25 mouse cellular contexts compared by ENCODE assay signal in the genomic region with DNA sequence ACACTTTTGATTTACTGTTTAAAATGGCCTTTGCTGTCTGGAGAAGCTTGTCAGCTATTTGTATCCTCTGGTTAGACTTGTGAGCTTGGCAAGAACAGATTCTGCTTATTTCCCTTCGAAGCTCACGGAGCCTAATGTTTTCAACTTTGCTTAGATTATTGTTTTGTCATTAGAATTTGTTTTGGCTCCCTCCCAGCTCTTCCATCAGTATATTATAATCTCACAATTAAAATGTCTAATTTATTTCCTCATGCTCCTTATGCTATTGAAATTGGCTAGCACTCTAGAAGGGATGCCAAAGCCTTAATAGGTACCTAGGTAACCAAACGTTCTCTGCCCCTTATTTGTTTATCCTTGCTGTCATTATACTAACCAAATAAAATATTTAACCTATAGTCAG.
"Had no signal": no experiment of that assay in that cellular context is flagged by ENCODE, and none has a peak within 500 bp of the region (broad histone marks: within the 10 kb centered on the region; RNA-seq: fewer than 3 reads in every experiment).

No protein-coding gene starts in this region.

- H3K27me3 ChIP-seq: heart, embryonic 12.5 days; limb, embryonic 15.5 days; liver, embryonic 12.5 days had no signal

- H3K27ac ChIP-seq: heart, embryonic 10.5 days; hindbrain, embryonic 10.5 days; hindbrain, embryonic 13.5 days; hindbrain, embryonic 15.5 days; hindbrain, postnatal 0 days; kidney, embryonic 15.5 days; kidney, postnatal 0 days; limb, embryonic 13.5 days; limb, embryonic 15.5 days; liver, embryonic 12.5 days; liver, embryonic 14.5 days had no signal

- ATAC-seq: hindbrain, postnatal 0 days; intestine, embryonic 16.5 days; liver, embryonic 12.5 days had no signal

- H3K4me2 ChIP-seq: heart, embryonic 12.5 days; hindbrain, embryonic 13.5 days; hindbrain, embryonic 15.5 days; kidney, embryonic 15.5 days; limb, embryonic 13.5 days; limb, embryonic 15.5 days; liver, embryonic 12.5 days had no signal

- DNase-seq: gastrocnemius, postnatal 14 days; gastrocnemius, postnatal 36 days; heart, adult 18-20 months; heart, postnatal 10 days; heart, postnatal 4 days; kidney, adult 11 months; kidney, adult 2 months; kidney, adult 9 months; kidney, postnatal 14 days; kidney, postnatal 36 days; layer of hippocampus, adult 9-11 months; layer of hippocampus, postnatal 36 days had no signal

- H3K9ac ChIP-seq: heart, embryonic 12.5 days; hindbrain, embryonic 13.5 days; hindbrain, embryonic 15.5 days; kidney, embryonic 15.5 days; limb, embryonic 13.5 days; limb, embryonic 15.5 days; liver, embryonic 12.5 days; liver, embryonic 14.5 days had no signal

- H3K4me1 ChIP-seq: heart, embryonic 10.5 days; heart, embryonic 12.5 days; kidney, embryonic 15.5 days; limb, embryonic 13.5 days; limb, embryonic 15.5 days; liver, embryonic 12.5 days had no signal

- H3K36me3 ChIP-seq: heart, embryonic 10.5 days; heart, embryonic 12.5 days; hindbrain, embryonic 10.5 days; hindbrain, embryonic 13.5 days; hindbrain, embryonic 15.5 days; kidney, embryonic 15.5 days; limb, embryonic 13.5 days; limb, embryonic 15.5 days; liver, embryonic 12.5 days had no signal

- H3K9me3 ChIP-seq: heart, embryonic 10.5 days; heart, embryonic 12.5 days; hindbrain, embryonic 10.5 days; hindbrain, embryonic 13.5 days; hindbrain, embryonic 15.5 days; kidney, embryonic 15.5 days; limb, embryonic 13.5 days; limb, embryonic 15.5 days; liver, embryonic 12.5 days had no signal

- H3K4me3 ChIP-seq: heart, embryonic 10.5 days; heart, embryonic 12.5 days; hindbrain, embryonic 10.5 days; hindbrain, embryonic 13.5 days; hindbrain, embryonic 15.5 days; kidney, embryonic 15.5 days; limb, embryonic 13.5 days; limb, embryonic 15.5 days; liver, embryonic 12.5 days had no signal
